Mouse (Mus musculus): ENCODE results near the gene Dact3. TPM values are rescaled to one million over a fixed set of nuclear protein-coding genes. Genes with fewer than 3 reads are reported as not detected.

The Dact3 gene
- total RNA-seq, 2 experiments from 2014 or later: 2.4 to 3.6 TPM

DNA sequence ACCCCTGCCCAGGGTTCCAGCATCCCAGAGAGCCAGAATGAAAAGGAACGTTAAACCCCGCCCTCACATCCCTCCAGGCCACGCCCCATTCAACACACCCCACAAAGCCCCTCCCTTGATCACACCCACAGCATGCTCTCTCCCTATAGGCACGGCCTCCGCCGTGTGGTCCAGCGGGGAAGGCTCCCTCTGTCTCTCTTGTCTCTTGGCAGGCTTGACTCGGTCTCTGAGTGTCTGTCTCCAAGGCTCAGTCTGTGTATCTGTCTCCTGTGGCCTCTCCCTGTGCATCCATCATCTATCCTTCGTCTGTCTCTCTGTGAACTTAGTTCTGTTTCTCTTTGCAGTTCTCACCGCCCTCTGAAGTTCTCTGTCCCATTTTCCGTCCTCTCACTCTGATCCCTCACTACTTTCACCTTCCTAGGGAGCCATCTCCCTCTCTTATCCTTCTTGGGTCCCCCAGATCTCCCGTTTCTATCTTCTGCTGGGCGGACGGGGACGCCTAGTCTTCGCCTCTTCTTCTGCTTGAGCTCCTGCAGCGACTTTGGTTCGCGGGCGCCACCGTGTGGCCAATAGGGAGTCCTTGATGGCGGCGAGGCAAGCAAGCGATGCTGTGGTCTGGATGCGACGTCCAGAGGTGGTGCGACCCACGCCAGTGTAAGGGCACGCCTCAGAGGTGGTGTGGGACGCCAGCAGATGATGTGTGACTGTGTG, 16.7 kb downstream of the Dact3 start, which contains the start of gene Gng8:
Gene Gng8, plus strand, starts transcription at position 146 of the 711 bp plus-strand sequence.
- DNase-seq: peak; percentile 88 to 90

DNA sequence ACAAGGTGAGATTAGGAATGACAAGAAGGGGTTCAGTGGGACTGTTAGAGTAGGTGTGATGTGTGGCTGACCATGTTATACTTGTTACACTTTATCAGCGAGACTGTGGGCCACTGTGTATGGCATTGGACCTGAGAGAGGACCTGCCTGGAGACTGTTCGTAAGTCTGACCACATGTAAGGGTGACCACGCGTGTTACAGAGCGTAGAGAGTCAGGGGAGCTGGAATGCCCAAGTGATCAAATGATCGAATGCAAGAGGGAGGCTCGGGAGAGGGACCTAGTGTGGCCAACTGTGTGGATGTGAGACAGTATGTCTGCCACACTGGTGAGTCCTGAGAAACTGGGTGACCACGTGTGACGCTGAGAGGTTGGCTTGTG, 17.2 kb downstream of the Dact3 start:
- DNase-seq: no peak

- no peak for DNase-seq
Observed at GRCm38 (mm10) chr7:16893612-16894011, 18.5 kb downstream of the Dact3 start.

DNA sequence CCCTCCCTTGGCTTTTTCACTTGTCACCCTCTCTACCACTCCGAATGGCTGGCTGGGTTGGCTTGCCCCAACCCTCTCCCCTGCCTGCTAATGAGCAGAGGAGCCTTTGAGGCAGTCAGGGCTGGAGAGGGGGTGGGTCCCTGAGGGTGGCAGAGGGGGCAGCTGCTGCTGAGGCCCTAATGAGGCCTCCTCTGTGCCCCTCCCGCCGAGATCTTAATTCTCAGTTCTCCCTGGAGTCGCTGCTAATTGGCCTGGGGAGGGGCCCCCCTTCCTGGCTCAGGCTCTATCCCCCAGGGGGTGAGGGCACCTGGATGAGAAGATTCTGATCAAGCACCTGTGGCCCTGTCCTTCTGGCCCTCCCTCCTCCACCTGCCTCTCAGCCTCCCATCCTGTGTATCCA, 19.2 kb downstream of the Dact3 start:
- DNase-seq: no peak

DNA sequence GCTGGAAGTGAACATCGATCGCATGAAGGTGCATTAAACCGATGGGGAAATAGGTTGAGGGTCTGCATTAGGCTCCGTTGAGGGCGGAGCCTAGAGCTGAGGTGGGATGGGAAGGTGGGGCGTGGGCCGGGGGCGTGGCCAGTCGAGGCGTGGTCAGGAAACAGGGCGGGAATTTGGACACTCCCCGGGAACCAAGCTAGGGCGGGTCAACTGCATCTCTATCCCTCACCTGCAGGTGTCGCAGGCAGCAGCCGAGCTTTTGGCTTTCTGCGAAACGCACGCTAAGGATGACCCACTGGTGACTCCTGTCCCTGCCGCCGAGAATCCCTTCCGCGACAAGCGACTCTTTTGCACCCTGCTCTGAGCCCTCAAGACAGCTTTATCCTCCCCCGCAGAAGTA, 19.9 kb downstream of the Dact3 start:
- DNase-seq: peak; percentile 81 to 85

- no peak for DNase-seq
Observed at GRCm38 (mm10) chr7:16895511-16895910, 20.4 kb downstream of the Dact3 start.

- DNase-seq: no peak
Observed at GRCm38 (mm10) chr7:16900526-16900925, 25.4 kb downstream of the Dact3 start.

DNA sequence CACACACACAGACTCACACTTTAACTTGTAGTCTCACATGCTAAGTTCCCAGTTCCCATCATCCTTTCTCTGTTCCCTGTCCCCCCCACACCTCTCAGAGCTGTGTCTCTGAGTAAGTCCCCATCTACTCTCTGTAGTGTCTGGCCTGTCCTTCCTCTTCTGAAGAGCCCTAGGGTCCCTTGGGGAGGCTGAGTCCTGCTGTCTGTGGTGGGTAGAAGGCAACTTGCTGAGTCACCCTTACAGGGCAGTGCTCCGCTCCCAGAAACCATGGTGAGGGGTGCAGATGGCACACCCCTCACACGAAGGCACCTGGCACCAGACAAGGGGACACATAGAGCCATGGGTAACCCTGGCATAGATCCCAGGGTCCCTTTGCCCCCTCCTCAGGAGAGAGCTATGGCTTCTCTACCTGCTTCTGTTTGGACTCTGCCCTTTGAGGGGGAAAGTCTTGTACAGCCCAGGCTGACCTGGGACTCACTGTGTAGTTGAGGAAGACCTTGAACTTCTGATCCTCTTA, 28.4 kb downstream of the Dact3 start:
- DNase-seq: no peak

DNA sequence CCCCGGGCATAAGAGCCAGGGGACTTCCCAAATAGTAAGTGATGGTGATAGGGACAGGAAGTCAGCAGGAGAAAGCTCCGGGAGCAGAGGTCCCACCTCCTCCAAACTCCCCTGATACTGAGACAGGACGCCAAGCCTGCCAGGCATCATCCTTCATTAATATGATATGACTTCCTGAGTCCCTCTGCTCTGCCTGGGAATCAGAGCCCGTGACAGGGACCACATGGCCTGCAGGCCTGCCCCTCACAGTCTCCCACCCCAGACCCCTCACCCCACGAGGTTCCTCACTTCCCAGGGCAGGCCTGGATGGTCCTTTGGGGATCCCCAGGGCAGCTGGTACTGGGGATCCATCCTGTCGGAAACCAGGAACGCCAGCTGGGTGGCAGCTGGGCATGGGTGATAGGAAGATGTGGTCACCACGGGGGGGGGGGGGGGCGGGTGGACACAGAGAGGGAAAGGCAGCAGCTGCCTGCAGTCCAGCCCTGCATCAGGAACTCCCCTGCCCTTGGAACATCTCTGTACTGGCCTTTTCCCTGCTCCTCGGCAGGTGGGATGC, 29.1 kb downstream of the Dact3 start:
- DNase-seq: no peak

- DNase-seq: peak; percentile 57 to 71
Observed at GRCm38 (mm10) chr7:16905491-16906021, 30.4 kb downstream of the Dact3 start.

DNA sequence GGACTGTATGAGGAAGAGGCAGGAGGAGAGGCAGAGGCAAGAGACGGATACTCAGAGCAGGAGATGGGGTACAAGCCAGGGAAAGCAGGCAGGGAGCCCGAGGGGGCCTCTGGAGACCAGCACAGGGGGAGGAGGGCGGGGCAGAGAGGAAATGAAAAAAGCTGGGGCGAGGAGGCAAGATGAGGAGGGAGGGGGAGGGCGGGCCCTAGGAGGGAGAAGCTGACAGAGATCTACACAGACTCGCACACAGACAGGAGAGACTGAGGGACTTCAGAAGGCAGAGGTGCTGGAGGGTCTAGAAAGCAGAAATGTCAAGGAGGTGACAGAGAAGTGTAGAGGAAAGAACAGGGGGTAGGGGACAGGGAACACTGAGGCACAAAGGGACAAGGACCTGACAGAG, 31.2 kb downstream of the Dact3 start, which contains the start of gene Ptgir:
Gene Ptgir, plus strand, starts transcription at position 210 of the 400 bp plus-strand sequence.
- no peak for DNase-seq

- no peak for DNase-seq
Observed at GRCm38 (mm10) chr7:16906889-16907559, 31.9 kb downstream of the Dact3 start.

GRCm38 (mm10) chr7:16907842-16908241, 32.7 kb downstream of the Dact3 start:
- DNase-seq: no peak

- DNase-seq: no peak
Observed at GRCm38 (mm10) chr7:16908367-16908766, 33.2 kb downstream of the Dact3 start.

- no peak for DNase-seq
Observed at GRCm38 (mm10) chr7:16908859-16909258, 33.7 kb downstream of the Dact3 start.

DNA sequence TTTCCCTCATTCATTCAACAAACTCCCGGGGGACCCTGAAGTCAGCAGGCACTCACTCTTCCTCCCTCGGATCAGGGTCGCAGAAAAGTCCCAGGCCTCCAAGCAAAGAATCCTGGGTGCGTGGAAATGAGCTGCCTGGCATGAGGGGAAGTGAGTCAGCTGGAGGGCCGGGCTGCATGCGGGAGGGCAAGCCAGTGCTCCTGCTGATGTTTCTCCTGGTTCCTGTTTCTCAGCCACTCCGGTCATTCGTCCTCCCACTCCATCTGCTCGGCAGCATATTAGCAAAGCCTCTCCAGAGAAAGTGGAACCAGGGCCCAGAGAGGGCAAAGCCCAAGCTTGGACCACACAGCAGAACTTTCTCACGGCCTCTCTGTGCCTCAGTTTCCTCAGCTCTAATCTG, 34.8 kb downstream of the Dact3 start:
- no peak for DNase-seq

DNA sequence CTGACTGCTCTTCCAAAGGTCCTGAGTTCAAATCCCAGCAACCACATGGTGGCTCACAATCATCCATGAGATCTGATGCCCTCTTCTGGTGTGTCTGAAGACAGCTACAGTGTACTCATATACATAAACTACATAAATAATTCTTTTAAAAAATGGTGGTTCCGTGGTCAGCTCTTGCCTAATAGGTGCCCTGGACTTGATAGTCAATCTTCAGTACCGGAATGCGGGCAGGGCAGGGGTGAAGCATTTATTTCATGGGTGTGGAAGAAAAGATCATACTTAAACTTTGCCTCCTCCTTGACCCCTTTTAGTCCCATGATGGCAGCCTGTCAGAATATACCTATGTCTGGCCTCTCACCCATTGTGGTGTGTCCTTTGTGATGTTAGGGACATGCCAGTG, 36.8 kb downstream of the Dact3 start:
- DNase-seq: no peak

DNA sequence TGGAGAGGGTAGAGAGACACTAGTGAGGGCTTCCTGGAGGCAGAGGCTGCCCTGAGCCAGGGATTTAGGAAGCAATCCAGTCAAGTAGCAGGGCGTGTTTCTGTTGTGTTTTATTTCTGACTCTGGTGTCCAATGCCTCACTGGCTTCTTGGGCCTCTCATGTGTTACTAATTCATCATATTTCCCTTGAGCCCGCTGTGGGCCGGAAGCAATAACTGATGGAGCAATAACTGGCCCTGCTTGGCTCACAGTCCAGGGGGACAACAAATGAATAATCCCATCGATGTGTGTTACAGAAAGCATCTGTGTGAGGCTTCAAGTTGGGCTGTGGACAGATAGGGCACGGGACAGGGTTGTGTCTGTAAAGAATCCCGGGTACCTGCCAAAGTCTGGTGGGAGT, 37.2 kb downstream of the Dact3 start:
- no peak for DNase-seq

DNA sequence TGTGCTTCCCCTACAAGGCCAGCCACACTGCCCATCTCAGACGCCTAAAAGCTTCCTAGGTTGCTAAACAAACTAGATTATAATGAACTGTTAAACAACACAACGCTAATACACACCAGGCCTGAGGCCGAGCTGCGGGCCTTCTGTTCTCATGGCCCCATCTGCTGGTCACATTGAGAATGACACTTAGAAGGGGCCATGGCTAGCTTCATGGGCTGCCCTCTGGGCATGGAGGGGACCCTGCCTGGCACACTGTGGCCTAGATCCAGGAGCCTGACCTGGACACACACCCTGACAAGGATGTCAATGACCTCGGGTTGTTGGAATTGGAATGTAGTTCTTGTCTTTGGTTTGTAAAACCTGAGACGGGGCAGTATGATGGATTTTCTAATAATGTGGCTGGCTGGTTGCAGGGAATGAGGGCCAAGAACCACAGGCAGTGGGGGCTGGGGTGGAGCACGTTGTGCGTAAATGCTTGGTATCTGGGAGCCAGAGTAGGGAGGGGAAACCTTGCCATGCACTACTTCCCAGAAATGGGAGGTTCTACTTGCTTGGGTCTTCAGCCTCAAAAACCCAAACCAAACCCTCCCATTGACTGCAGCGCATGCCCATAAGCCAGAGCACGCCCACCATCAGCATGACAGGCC, 38.8 kb downstream of the Dact3 start:
- DNase-seq: peak; percentile 71 to 80

DNA sequence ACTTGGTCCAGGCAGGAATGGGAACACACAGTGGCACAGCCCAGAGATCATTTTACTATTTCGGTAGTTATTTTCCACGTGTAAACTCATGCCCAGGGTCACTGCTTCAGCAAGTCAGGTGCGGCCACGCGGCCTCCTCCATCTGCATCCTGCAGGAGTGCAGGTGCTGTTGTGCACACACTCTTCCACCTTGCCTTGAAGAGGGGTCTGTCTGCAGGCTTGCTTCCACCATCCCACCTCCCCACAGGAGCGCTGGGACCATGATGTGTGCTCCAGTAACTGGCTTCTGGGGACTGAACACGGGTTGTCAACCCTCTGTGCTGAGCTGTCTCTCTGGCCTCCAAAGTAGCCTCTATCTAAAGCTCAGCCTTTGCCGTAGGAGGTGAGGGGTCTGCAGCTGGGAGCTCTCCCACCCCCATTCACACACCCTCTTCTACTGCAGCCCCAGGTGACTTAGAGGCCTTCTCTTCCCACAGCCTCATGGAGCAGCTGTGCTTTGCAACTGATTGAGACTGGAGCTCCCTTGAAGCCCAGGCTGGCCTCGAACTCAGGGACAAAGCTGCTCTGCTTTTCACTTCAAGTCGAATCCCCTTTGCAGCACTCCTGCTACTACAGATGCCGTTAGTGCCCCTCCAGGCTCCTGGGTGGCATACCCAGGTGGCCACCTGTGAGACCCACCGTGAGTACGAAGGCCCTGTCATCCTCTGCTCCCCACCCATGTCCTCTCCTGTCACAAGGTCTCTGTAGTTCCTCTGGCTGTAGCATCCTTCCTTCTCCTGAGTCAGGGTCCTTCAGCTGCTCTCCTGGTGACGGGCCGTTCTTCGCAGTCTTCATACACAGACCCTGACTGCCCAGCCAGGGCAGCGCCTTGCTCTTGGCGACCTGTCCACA, 39.6 kb downstream of the Dact3 start:
- DNase-seq: no peak
